Mouse (Mus musculus) spleen, adult 2 months (tissue): ENCODE measurements around the gene Slc36a3. TPM values are rescaled to one million over a fixed set of nuclear protein-coding genes. Genes with fewer than 3 reads are reported as not detected.

ENCODE experiments used
- DNase-seq, 2 experiments: peaks; one replicate each; pipeline versions ENCODE4 v3.0.0 to v3.0.0-alpha.2; 2012 to 2021; ENCODE audit warnings: low spot score in 2 of 2, low read depth in 1 of 2
- H3K27ac ChIP-seq: fragments of 200-500 bp; 2 replicates; pipeline ENCODE4 v1.5.1; 2012; ENCODE audit warnings: low read length, inconsistent platforms; ENCODE audit not compliant: insufficient read depth
- H3K27me3 ChIP-seq: fragments of 200-500 bp; 2 replicates; pipeline ENCODE4 v1.6.1; 2012; ENCODE audit warnings: mild to moderate bottlenecking, moderate library complexity, low read length, inconsistent platforms; ENCODE audit not compliant: control insufficient read depth, insufficient read depth
- H3K36me3 ChIP-seq: fragments of 200-500 bp; 2 replicates; pipeline ENCODE4 v1.6.1; 2012; ENCODE audit warnings: mild to moderate bottlenecking, low read length, inconsistent platforms; ENCODE audit not compliant: control insufficient read depth, insufficient read depth
- H3K4me1 ChIP-seq: fragments of 200-500 bp; 2 replicates; pipeline ENCODE4 v1.6.1; 2011; ENCODE audit warnings: inconsistent platforms; ENCODE audit not compliant: control insufficient read depth, insufficient read depth, insufficient read length
- H3K4me3 ChIP-seq: fragments of 200-500 bp; 2 replicates; pipeline ENCODE4 v1.5.1; 2011; ENCODE audit warnings: mild to moderate bottlenecking, inconsistent platforms; ENCODE audit not compliant: insufficient read depth, insufficient read length; ENCODE audit errors: extremely low read depth
- CTCF ChIP-seq: fragments of 200-500 bp; IDR thresholded peaks from 2 replicates; pipeline ENCODE4 v1.5.1; 2011; ENCODE audit warnings: mild to moderate bottlenecking, inconsistent platforms; ENCODE audit not compliant: insufficient read depth, insufficient read length, insufficient replicate concordance; ENCODE audit errors: extremely low read depth
- POLR2A ChIP-seq: fragments of 200-500 bp; IDR thresholded peaks from 2 replicates; pipeline ENCODE4 v1.6.1; 2011; ENCODE audit warnings: low read depth, low read length, inconsistent platforms
- WGBS: fragments of 180-500 bp; shearing (Covaris S2); methylation state at CpG from one replicate; pipeline ENCODE4 v1.1.7; 2018; 5-methylcytosine and 5-hydroxymethylcytosine counted together
- polyA plus RNA-seq: library from polyadenylated mRNA; depleted of rRNA; stranded (reverse); fragments of >200 nt; gene quantifications from 2 replicates; pipeline ENCODE4 v1.2.3, GENCODE M21; 2012; rRNA removed

Gene Slc36a3
- polyA plus RNA-seq, 1 experiment = 1.4 TPM

DNA sequence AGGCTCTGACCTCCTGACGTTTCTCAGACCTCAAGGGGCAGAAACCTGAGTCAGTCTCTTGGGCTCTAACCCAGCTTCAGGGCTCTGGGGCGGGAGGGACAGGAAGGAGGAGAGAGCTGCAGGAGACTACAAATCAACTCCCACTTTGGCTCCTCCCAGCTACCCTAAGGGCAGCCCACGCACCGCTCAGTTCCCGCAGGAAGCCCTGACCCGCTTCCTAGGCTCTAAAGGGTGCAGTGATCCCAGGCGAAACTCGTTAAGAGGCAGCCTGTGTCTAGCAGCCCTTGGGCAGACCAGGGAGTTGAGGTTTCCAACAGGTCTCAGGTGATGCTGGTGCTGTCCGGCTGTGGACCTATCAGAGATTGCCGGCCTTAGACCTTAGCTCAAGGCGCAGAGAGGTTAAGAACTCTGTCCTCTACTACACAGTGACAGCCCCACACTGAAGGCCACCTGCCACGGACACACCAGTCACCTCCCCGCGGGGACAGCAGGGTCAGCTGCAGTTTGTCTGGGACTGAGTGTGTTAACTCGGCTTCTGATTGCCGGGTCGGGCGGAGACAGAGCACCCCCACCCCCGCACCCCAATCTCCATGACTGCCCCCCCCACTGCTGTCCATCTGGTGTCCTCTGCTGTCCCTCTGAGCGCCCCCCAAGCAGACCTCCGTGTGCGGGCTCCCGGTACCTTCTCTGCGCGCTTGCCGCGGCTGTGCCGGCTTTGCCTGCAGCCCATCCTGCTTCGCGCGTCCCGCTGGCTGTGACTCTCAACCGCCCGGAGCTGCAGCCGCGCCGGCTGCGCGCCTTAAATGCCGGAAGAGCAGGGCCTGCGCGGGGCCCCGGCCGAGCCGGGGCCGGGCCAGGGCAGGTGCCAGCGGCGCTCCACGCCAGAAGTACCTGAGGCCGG lies 73.9 kb downstream of the Slc36a3 start, which contains the start of gene Ccdc69:
Gene Ccdc69, minus strand, starts transcription at position 801 of the 901 bp plus-strand sequence.
- WGBS = under 1% methylated on average over 50 of the region's 50 CpGs

GRCm38 (mm10) chr11:55076234-55076633 lies 75.3 kb downstream of the Slc36a3 start:
- WGBS = 26% methylated on average over 5 of the region's 5 CpGs
- TF ChIP-seq POLR2A = no peak
- no peak for TF ChIP-seq CTCF
- Histone ChIP-seq H3K27me3 (no peaks in the 10 kb centered on the region), H3K4me1 (peaks cover 33% of the 10 kb centered on the region), H3K4me3 (no peak overlapping the region), H3K36me3 (no peaks in the 10 kb centered on the region), H3K27ac (peak overlapping the region; percentile 92)
- DNase-seq = no peak

More for the DNA sequence above, 73.9 kb downstream of the Slc36a3 start, which contains the start of gene Ccdc69:
- no peaks in the 10 kb centered on the region for H3K36me3 ChIP-seq
- no peaks in the 10 kb centered on the region for H3K27me3 ChIP-seq
- peak; percentile 57 for TF ChIP-seq POLR2A
- no peak for TF ChIP-seq CTCF
- DNase-seq = peak in 1 of 2 experiments; percentile 66
- H3K4me3 ChIP-seq = peak within 1 kb of the TSS; percentile 90
- peak within 1 kb of the TSS; percentile 92 for H3K27ac ChIP-seq
- H3K4me1 ChIP-seq = peaks cover 30% of the 10 kb centered on the region

GRCm38 (mm10) chr11:55075602-55076001 lies 75.9 kb downstream of the Slc36a3 start:
- TF ChIP-seq POLR2A (no peak), CTCF (no peak)
- Histone ChIP-seq H3K36me3 (no peaks in the 10 kb centered on the region), H3K4me3 (no peak overlapping the region), H3K27ac (no peak overlapping the region), H3K4me1 (peaks cover 33% of the 10 kb centered on the region), H3K27me3 (no peaks in the 10 kb centered on the region)
- no peak for DNase-seq
- 80% methylated on average over 2 of the region's 2 CpGs for WGBS

Other genes starting within 250 kb of the Slc36a3 start
- 62.8 and 70.0 TPM in 2 replicates for gene Gpx3, start 249.3 kb downstream of the Slc36a3 start, polyA plus RNA-seq
- gene Tnip1, start 188.8 kb downstream of the Slc36a3 start, polyA plus RNA-seq = 54.6 and 65.5 TPM in 2 replicates
- gene Anxa6, start 118.3 kb downstream of the Slc36a3 start, polyA plus RNA-seq = 104 and 116 TPM in 2 replicates
- 8.9 and 10.6 TPM in 2 replicates for gene Ccdc69, start 73.6 kb downstream of the Slc36a3 start, polyA plus RNA-seq
- 98.3 and 128 TPM in 2 replicates for gene Gm2a, start 53.6 kb downstream of the Slc36a3 start, polyA plus RNA-seq
- 10.2 and 12.8 TPM in 2 replicates for gene Slc36a2, start 33.4 kb upstream of the Slc36a3 start, polyA plus RNA-seq
- gene Slc36a1, start 52.6 kb upstream of the Slc36a3 start, polyA plus RNA-seq = 25.7 and 26.0 TPM in 2 replicates
- gene Fat2, start 184.9 kb upstream of the Slc36a3 start, polyA plus RNA-seq = 0.02 TPM in 2 replicates